Mouse (Mus musculus) adrenal gland, postnatal 4 days (tissue): Measurements from ENCODE around the gene Camk1. TPM values are rescaled to one million over a fixed set of nuclear protein-coding genes. Genes with fewer than 3 reads are reported as not detected.
"Not testable (repeated sequence)": the region's sequence is repeated elsewhere in the genome, so short reads cannot be mapped to it uniquely, and the experiment has no call there.

ENCODE experiments used
- DNase-seq, 2 experiments: peaks; one replicate each; pipeline ENCODE4 v3.0.0; 2021 to 2022; ENCODE audit warnings: low spot score in 2 of 2, mixed read lengths in 2 of 2
- total RNA-seq, 2 experiments: library from RNA; stranded (reverse); gene quantifications; 2 replicates each; pipeline ENCODE4 v1.2.3; 2021

Gene Camk1
- total RNA-seq, 2 experiments from 2014 or later, result 54.2 to 58.7 TPM

DNA sequence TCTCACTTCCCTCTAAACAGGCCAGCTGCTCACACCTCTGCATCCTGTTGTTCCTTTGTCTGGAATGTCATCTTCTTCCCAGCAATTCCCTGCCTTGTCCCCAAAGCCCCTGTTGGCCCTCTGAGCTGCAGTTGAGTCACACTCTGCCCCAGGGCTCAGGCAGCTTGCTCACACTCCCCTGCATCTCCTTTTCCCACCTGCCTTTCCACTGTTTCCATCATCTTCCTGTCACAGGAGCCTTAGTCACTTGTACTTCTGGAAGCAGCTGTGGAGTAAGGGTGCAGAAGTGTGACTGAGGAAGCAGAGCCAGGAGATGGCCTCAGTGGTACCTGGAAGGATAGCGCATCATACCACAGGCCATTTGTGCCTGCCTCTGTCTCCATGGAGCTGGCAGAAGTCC lies 18.5 kb upstream of the Camk1 start:
- no peak for DNase-seq

- no peak for DNase-seq
These were observed 17.7 kb upstream of the Camk1 start for GRCm38 (mm10) chr6:113361476-113361875.

GRCm38 (mm10) chr6:113353696-113354095 lies 9.9 kb upstream of the Camk1 start:
- DNase-seq, result no peak

DNA sequence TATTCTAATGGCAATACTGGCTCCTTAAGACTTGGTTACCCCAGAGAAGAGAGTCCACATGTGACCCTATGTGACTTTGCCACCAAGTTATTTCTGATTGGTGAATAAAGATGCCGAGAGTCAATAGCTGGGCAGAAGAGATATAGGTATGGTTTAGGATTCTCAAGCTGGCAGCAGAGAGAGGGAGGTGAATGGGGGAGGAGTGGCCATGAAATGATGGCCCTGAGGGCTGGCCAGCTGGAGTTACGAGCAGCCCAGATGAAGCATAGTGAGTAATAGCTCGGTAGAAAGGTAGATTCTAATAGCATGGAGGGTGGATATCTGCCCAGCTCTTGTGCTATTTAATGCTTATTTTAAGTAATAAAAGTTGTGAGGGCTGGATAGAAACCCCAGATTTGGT lies 9.0 kb upstream of the Camk1 start:
- DNase-seq, result no peak

GRCm38 (mm10) chr6:113351653-113352052 lies 7.9 kb upstream of the Camk1 start:
- no peak for DNase-seq

GRCm38 (mm10) chr6:113351161-113351560 lies 7.4 kb upstream of the Camk1 start:
- no peak for DNase-seq

DNA sequence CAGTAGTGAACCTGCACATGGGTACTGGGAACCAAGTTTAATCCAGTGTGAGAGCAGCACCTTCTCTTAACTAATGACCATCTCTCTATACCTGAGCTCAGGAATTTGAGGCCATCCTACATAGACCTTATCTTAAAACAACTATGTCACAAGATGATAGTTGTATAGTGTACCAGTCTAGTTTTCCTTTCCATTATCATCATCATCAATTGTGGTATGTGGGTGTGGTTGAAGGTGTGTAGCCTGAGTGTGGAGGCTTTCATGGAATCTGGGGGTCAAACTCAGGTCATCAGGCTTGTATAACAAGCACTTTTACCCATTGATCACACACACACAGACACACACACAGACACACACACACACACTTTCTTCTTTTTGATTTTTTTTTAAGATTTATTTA lies 6.8 kb upstream of the Camk1 start:
- no peak for DNase-seq

DNA sequence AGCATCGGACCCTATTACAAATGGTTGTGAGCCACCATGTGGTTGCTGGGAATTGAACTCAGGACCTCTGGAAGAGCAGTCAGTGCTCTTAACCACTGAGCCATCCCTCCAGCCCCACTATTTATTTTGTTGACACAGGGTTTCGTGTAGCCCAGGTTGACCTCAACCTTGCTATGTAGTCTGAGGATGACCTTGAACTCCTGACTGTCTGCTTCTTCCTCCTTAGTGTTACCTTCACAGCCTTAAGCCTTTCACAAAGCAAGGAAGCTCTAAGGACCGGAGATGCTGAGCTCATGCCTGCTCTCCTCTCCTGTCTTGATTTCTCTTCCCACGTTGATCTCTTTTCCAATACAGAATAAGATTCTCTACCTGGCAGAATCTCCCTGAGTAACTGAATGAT lies 3.1 kb upstream of the Camk1 start:
- DNase-seq, result no peak

DNA sequence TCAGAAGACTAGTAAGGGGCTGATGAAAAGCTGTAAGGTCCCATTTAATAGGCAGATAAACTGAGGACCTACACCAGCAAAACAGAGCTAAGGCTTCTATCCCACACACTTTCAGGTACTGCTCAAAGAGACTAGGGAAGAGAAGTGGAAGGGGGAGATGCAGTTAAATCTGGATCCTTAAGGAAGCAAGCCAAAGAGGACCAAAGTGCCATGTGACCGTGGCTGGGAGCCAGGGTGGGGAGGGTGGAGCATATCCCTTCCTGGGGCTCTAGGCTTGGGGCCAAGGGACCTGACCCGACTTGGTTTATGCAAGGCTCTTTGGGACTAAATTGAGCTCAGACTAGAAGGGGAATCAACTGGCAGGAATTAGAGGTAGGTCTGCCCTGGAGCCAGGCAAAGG lies 537 bp upstream of the Camk1 start:
- DNase-seq, result peak in 1 of 2 experiments; percentile 33

DNA sequence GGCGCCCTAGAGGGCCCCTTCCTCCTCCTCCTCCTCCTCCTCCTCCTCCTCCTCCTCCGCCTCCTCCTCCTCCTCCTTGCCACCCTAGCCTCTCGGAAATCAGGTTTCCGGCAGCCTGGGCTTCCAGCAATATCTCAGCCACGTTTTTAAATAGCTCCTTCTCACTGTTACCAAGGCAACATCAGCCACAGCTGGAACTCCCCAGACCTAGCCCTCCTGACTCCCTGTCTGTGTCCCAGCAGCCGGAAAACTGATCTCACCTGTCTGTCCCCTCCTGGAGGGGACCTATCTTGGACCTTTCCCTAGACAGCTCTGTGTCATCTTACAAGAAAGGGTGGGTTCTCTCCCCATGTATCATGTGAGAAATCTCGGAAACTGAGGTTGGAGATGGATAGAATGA lies 1.5 kb downstream of the Camk1 start:
- DNase-seq, result no peak

DNA sequence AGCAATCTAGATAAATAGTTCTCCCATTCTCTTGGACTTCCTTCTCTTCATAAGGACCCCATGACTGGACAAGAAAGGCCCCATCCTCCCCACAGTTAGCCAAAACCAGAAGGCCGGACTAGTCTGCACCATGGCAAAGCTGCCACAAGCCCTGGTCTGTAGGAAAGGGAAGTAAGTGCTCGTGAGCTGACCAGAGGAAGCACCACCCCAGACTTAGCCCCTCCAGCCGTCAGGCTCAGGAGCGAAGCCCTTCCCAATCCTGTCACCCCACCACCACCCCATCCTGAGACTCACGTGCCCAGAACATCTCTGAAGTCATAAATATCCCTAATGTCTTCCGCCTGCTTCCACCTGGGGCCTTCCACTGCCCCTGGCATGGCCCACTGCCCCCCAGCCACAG lies 2.2 kb downstream of the Camk1 start:
- no peak for DNase-seq

- no peak for DNase-seq
These were observed 6.7 kb downstream of the Camk1 start for GRCm38 (mm10) chr6:113336852-113337620.

- no peak for DNase-seq
These were observed 9.6 kb downstream of the Camk1 start for GRCm38 (mm10) chr6:113334216-113334615.

- DNase-seq, result no peak
These were observed 10.4 kb downstream of the Camk1 start for GRCm38 (mm10) chr6:113333137-113333950.

- not testable (repeated sequence) for DNase-seq
These were observed 11.1 kb downstream of the Camk1 start for GRCm38 (mm10) chr6:113332734-113333133.

DNA sequence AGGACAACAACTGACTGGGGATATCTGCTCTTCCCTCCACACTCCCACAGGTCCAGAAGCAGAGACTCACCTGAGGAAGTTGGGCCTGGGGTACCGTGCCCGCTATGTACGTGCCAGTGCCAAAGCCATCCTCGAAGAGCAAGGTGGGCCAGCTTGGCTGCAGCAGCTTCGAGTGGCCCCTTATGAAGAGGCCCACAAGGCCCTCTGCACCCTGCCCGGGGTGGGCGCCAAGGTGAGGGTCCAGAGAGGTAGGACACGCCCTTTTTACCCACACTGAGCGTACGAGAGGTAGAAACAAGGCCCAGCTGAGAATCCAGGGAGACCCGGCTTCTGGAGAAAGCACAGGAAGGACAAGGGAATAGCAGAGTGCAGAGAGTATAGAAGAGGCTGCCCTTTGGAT lies 12.1 kb downstream of the Camk1 start:
- DNase-seq, result no peak

DNA sequence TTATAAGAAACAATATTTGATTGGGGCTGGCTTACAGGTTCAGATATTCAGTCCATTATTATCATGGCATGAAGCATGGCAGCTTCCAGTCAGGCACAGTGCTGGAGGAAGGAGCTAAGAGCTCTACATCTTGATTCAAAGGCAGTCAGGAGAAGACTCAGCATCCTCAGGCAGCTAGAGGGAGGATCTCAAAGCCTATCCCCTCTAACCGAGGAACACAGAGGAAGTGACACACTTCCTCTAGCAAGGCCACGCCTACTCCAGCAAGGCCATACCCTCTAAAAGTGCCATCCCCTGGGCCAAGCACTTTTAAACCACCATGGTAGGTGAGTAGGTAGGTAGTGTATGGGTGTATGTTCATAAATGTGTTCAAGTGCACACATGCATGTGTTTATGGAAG lies 13.2 kb downstream of the Camk1 start:
- DNase-seq, result no peak

DNA sequence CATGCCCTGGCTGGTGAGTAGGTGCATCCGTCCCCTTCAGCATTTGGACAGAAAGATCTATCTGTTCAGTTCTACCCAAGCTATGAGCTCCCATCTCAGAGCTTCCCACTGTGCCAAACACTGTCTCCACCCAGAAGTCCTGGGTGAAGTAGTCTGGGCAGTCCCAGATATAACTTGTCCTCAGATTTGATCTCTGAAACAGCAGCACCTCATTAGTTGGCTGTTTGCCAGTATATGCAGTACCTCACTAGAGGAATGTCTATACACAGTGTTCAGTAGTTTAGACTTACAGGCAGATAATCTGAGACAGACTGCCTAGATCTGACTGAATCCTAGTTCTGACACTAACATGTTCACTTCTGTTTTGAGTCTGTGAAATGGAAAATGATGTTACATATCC lies 14.4 kb downstream of the Camk1 start:
- DNase-seq, result no peak

DNA sequence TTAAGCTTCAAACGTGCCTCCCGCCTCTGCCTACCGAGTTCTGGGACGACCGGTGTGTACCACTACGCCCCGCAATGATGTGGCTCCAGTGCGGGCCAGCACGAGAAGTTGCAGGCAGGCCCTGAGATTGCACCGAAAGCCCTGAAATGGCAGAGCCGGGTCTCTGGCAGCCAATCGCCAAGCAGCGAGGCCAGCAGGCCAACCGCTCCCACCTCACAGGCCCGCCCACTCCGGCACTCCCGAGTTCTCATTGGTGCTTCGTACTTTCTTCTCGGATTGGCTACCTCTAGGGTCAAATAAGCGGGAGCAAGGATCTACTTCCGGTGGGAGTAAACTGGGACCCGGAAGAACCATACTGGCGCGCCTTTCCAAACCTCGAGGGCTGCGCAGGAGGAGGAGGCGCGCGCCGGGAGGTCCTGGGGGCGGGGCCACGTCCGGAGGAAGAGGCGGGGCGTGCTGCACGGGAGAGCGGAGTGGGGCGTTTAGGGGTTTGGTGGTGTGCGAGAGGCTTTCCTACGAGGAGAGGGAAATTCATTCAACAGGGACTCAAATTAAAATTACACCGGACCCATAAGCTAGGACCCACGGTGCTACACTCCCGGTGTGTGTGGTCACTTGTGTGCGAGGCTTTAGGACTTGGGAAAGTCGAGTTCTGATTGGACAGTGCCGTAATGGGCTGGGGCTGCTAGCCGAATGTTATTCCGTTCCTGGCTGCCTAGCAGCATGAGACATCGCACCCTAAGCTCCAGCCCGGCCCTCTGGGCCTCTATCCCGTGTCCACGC lies 17.1 kb downstream of the Camk1 start, which contains the start of gene Ogg1:
Gene Ogg1, plus strand, starts transcription at position 440 of the 783 bp plus-strand sequence.
- peak; percentile 84 to 97 for DNase-seq

GRCm38 (mm10) chr6:113315972-113316371 lies 27.8 kb downstream of the Camk1 start:
- no peak for DNase-seq

GRCm38 (mm10) chr6:113308141-113308540 lies 35.6 kb downstream of the Camk1 start:
- no peak for DNase-seq
